Mouse (Mus musculus) CD4-positive helper T cell, adult 2 months (primary cell): ENCODE results near the gene Sobp.

Experiments
- DNase-seq: peaks from one replicate; pipeline ENCODE4 v3.0.0-alpha.2; 2012; ENCODE audit warnings: low read depth, missing footprints, low spot score

Sobp gene

GRCm38 (mm10) chr10:43087421-43087820 lies 86.9 kb downstream of the Sobp start:
- DNase-seq = no peak

- DNase-seq = no peak
Measured at GRCm38 (mm10) chr10:43086888-43087287, 87.4 kb downstream of the Sobp start.

- DNase-seq = no peak
Measured at GRCm38 (mm10) chr10:43084087-43084366, 90.3 kb downstream of the Sobp start.

GRCm38 (mm10) chr10:43083288-43084086 lies 90.8 kb downstream of the Sobp start:
- DNase-seq = no peak

- no peak for DNase-seq
Measured at GRCm38 (mm10) chr10:43081316-43081715, 93.0 kb downstream of the Sobp start.

- DNase-seq = no peak
Measured at GRCm38 (mm10) chr10:43075535-43076152, 98.7 kb downstream of the Sobp start.

GRCm38 (mm10) chr10:43073281-43073680 lies 101.0 kb downstream of the Sobp start:
- DNase-seq = no peak

- no peak for DNase-seq
Measured at GRCm38 (mm10) chr10:43070893-43071292, 103.4 kb downstream of the Sobp start.

- no peak for DNase-seq
Measured at GRCm38 (mm10) chr10:43065331-43065730, 109.0 kb downstream of the Sobp start.

- DNase-seq = no peak
Measured at GRCm38 (mm10) chr10:43061519-43062105, 112.7 kb downstream of the Sobp start.

- no peak for DNase-seq
Measured at GRCm38 (mm10) chr10:43055405-43055804, 118.9 kb downstream of the Sobp start.

GRCm38 (mm10) chr10:43054776-43055175 lies 119.6 kb downstream of the Sobp start:
- DNase-seq = no peak

GRCm38 (mm10) chr10:43053861-43054560 lies 120.3 kb downstream of the Sobp start:
- DNase-seq = no peak

- no peak for DNase-seq
Measured at GRCm38 (mm10) chr10:43052462-43052861, 121.9 kb downstream of the Sobp start.

- no peak for DNase-seq
Measured at GRCm38 (mm10) chr10:43047804-43048348, 126.5 kb downstream of the Sobp start.

GRCm38 (mm10) chr10:43043351-43044209 lies 130.8 kb downstream of the Sobp start:
- no peak for DNase-seq

- no peak for DNase-seq
Measured at GRCm38 (mm10) chr10:43042591-43043327, 131.6 kb downstream of the Sobp start.

GRCm38 (mm10) chr10:43041794-43042193 lies 132.5 kb downstream of the Sobp start:
- no peak for DNase-seq

- DNase-seq = no peak
Measured at GRCm38 (mm10) chr10:43037455-43037793, 136.9 kb downstream of the Sobp start.

- no peak for DNase-seq
Measured at GRCm38 (mm10) chr10:43036646-43037454, 137.5 kb downstream of the Sobp start.
